Mouse (Mus musculus): Measurements from ENCODE around the gene Prss44.

DNA sequence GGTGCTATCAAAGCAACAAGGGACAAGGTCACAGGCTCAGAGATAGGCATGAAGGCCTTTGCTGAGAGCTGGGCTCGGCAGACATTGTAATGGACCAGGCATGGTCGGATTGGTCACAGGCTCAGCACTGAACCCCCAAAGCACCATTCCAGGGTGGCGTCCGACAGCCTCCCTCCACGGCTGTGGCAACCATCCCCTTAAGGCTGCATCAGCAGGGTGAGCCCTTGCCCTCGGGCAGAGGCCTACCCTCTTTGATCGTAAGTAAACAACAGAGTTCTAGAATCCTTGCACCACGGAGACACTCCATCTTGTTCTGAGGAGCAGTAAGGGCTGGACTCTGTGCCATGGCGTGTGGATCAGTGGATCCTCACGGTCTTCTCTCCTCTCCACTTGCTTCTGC is 30.4 kb downstream of the Prss44 start, which contains the start of gene Prss46:
- TF ChIP-seq GATA1 (IDR thresholded peaks at IDR 0.05; ENCODE audit: borderline replicate concordance, low read length) (no peak), FLI1 (IDR thresholded peaks at IDR 0.05; ENCODE audit: low read length) (no peak)

All from megakaryocyte, embryonic 14.5 days (primary cell).